Mouse (Mus musculus) MEL (cell line): Measurements from ENCODE around the gene Rab31.

Experiments
- CTCF ChIP-seq, 3 experiments: IDR thresholded peaks in 2 of 3; conservative IDR thresholded peaks in 1 of 3; 2 replicates each; pipeline ENCODE4 v1.5.1; 2011 to 2012; ENCODE audit warnings: low read length in 3 of 3, low read depth in 2 of 3, mild to moderate bottlenecking in 2 of 3, improper control_type of control experiment in 1 of 3, inconsistent platforms in 1 of 3, mixed read lengths in 1 of 3, moderate library complexity in 1 of 3; ENCODE audit not compliant: control insufficient read depth in 1 of 3, insufficient read depth in 1 of 3, poor library complexity in 1 of 3, severe bottlenecking in 1 of 3
- EP300 ChIP-seq, 2 experiments: IDR thresholded peaks; 2 replicates each; pipeline ENCODE4 v1.6.1; 2011; ENCODE audit warnings: improper control_type of control experiment in 2 of 2, low read length in 2 of 2, low read depth in 1 of 2, mild to moderate bottlenecking in 1 of 2
- KAT2A ChIP-seq: conservative IDR thresholded peaks from 2 replicates; pipeline ENCODE4 v1.6.1; 2012; ENCODE audit warnings: low read depth, low read length, improper control_type of control experiment, inconsistent platforms
- MAX ChIP-seq: IDR thresholded peaks from 2 replicates; pipeline ENCODE4 v1.6.1; 2011; ENCODE audit warnings: low read length, improper control_type of control experiment
- NRF1 ChIP-seq: IDR thresholded peaks from 2 replicates; pipeline ENCODE4 v1.6.1; 2014; ENCODE audit warnings: low read depth, mild to moderate bottlenecking, inconsistent platforms, low read length, improper control_type of control experiment, moderate library complexity; ENCODE audit not compliant: poor library complexity, insufficient read depth, severe bottlenecking
- POLR2A ChIP-seq, 2 experiments: IDR thresholded peaks; 2 replicates each; pipeline ENCODE4 v1.6.1; 2011 to 2012; ENCODE audit warnings: low read length in 2 of 2, mild to moderate bottlenecking in 2 of 2, control low read depth in 1 of 2, improper control_type of control experiment in 1 of 2, low read depth in 1 of 2, moderate library complexity in 1 of 2; ENCODE audit not compliant: control insufficient read depth in 1 of 2, insufficient read depth in 1 of 2, poor library complexity in 1 of 2
- SMC3 ChIP-seq: IDR thresholded peaks from 2 replicates; pipeline ENCODE4 v1.6.1; 2011; ENCODE audit warnings: low read depth, low read length, improper control_type of control experiment
- TAL1 ChIP-seq: IDR thresholded peaks from 2 replicates; pipeline ENCODE4 v1.6.1; 2012; ENCODE audit warnings: mild to moderate bottlenecking, inconsistent platforms, low read length, moderate library complexity, mixed read lengths
- TCF12 ChIP-seq: IDR thresholded peaks from 2 replicates; pipeline ENCODE4 v1.6.1; 2014; ENCODE audit warnings: low read depth, mild to moderate bottlenecking, inconsistent platforms, low read length, improper control_type of control experiment, moderate library complexity
- ZNF384 ChIP-seq: IDR thresholded peaks from 2 replicates; pipeline ENCODE4 v1.6.1; 2012; ENCODE audit warnings: low read depth, mild to moderate bottlenecking, inconsistent platforms, low read length, improper control_type of control experiment

GRCm38 (mm10) chr17:65726274-65726673, 46.3 kb downstream of the Rab31 start:
- TF ChIP-seq CTCF (IDR thresholded peaks at IDR 0.05 in 2 of 3, conservative IDR thresholded peaks at IDR 0.05 in 1 of 3; ENCODE audit: control insufficient read depth in 1 of 3, insufficient read depth in 1 of 3, low read depth in 2 of 3, low read length in 3 of 3, poor library complexity in 1 of 3, severe bottlenecking in 1 of 3) (peak; percentile 49 to 63 (median 61)), EP300 (IDR thresholded peaks at IDR 0.05; ENCODE audit: low read depth in 1 of 2, low read length in 2 of 2) (no peak), SMC3 (0 out of 2 replicates have a peak, but pooled peaks have one; percentile 14), POLR2A (IDR thresholded peaks at IDR 0.05; ENCODE audit: control insufficient read depth in 1 of 2, insufficient read depth in 1 of 2, low read depth in 1 of 2, low read length in 2 of 2, poor library complexity in 1 of 2) (no peak), TAL1 (no peak), KAT2A (no peak), TCF12 (no peak), NRF1 (no peak), MAX (no peak), ZNF384 (no peak)
